Mouse (Mus musculus) kidney, embryonic 14.5 days (tissue): ENCODE data around the gene Dcun1d3. TPM values are rescaled to one million over a fixed set of nuclear protein-coding genes. Genes with fewer than 3 reads are reported as not detected.

Experiments
- ATAC-seq: fragments of 200-750 bp; cut with Nextera tagmentation; 2 replicates; pipeline ENCODE4 v1.8.0; 2017; ENCODE audit warnings: moderate number of reproducible peaks, mild to moderate bottlenecking, moderate TSS enrichment, moderate library complexity; ENCODE audit not compliant: low FRiP score, low TSS enrichment
- H3K27ac ChIP-seq: fragments of 300-500 bp; sonication (generic); 2 replicates; pipeline ENCODE4 v1.5.1; 2014; ENCODE audit warnings: low read depth, mild to moderate bottlenecking, low read length, moderate library complexity, mixed read lengths
- H3K27me3 ChIP-seq: fragments of 300-500 bp; sonication (generic); 2 replicates; pipeline ENCODE4 v1.6.1; 2014; ENCODE audit warnings: mild to moderate bottlenecking, low read length; ENCODE audit not compliant: control insufficient read depth, insufficient read depth
- H3K36me3 ChIP-seq: fragments of 300-500 bp; sonication (generic); 2 replicates; pipeline ENCODE4 v1.6.1; 2014; ENCODE audit warnings: low read length, mixed read lengths; ENCODE audit not compliant: control insufficient read depth, insufficient read depth
- H3K4me1 ChIP-seq: fragments of 300-500 bp; sonication (generic); 2 replicates; pipeline ENCODE4 v1.6.1; 2014; ENCODE audit warnings: low read length, mixed read lengths; ENCODE audit not compliant: control insufficient read depth, insufficient read depth
- H3K4me2 ChIP-seq: fragments of 300-500 bp; sonication (generic); replicated peaks from 2 replicates; pipeline ENCODE4 v1.6.1; 2014; ENCODE audit warnings: low read depth, mild to moderate bottlenecking, low read length
- H3K4me3 ChIP-seq: fragments of 300-500 bp; sonication (generic); 2 replicates; pipeline ENCODE4 v1.5.1; 2014; ENCODE audit warnings: mild to moderate bottlenecking, low read length
- H3K9ac ChIP-seq: fragments of 300-500 bp; sonication (generic); 2 replicates; pipeline ENCODE4 v1.6.1; 2014; ENCODE audit warnings: low read depth, mild to moderate bottlenecking, low read length, moderate library complexity
- H3K9me3 ChIP-seq: fragments of 300-500 bp; sonication (generic); 2 replicates; pipeline ENCODE4 v1.6.1; 2016; ENCODE audit warnings: low read length; ENCODE audit not compliant: control insufficient read depth
- WGBS: fragments of 180-500 bp; shearing (Covaris S2); extraction: QIAGEN DNeasy Blood & Tissue Kit; methylation state at CpG from one replicate; pipeline ENCODE4 v1.1.7; 2014; 5-methylcytosine and 5-hydroxymethylcytosine counted together
- polyA plus RNA-seq: library from polyadenylated mRNA; unstranded; fragments of >200 nt; fragmentation: Nextera tagmentation; extraction: Ambion mirVana; gene quantifications from 2 replicates; pipeline ENCODE4 v1.2.1, GENCODE M21; 2014

Gene Dcun1d3
- polyA plus RNA-seq, 1 experiment from 2014 or later: 5.6 TPM

DNA sequence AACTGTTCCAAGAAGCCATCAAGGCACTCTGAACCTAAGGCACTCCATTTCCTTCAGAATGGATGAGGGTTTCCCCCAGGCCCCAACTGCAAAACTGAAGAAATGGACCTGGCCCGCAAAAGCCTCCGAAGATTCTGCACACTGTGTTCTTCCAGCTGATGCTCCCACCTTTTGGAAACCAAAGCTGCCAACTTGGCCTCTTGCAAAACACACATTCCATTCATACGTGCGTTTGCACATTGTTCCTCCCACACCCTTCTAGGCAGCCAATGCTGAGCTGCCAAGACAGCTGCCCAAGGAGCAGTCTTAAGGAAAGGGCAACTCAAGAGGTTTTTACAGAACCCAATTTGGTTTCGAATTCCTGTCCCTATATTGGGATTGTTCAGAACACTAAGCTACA, 45.4 kb downstream of the Dcun1d3 start:
- no peak for ATAC-seq
- Histone ChIP-seq H3K4me2 (no peak overlapping the region), H3K4me1 (no peaks in the 10 kb centered on the region), H3K9ac (no peak overlapping the region), H3K27me3 (no peaks in the 10 kb centered on the region), H3K9me3 (no peaks in the 10 kb centered on the region), H3K4me3 (no peak overlapping the region), H3K27ac (no peak overlapping the region), H3K36me3 (peaks cover 11% of the 10 kb centered on the region; the same call in 1 of the 2 replicates)
- 79% methylated on average over 5 of the region's 5 CpGs for WGBS

DNA sequence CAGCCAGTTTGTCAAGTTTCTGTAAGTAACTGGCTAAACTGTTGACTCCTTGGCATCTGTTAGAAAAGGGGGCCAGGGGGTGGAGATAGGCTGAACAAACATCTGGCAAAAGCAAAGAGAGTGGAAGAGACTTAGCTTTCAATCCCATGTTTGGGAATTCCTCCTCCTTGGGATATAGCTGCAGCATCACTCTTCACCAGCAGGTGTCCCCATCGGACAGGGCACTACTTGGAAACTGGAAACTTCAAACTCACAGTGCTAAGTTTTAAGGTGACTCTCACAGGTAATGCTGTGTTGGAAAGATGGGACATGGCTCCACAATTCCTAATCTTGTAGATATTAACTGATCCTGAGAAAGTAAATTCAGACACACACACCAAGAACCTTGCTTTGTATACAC, 47.0 kb downstream of the Dcun1d3 start:
- no peak overlapping the region for H3K9ac ChIP-seq
- no peaks in the 10 kb centered on the region for H3K27me3 ChIP-seq
- peaks cover 26% of the 10 kb centered on the region for H3K36me3 ChIP-seq
- H3K4me2 ChIP-seq: no peak overlapping the region
- no peak overlapping the region for H3K27ac ChIP-seq
- no peaks in the 10 kb centered on the region for H3K9me3 ChIP-seq
- 0% methylated on average over 1 of the region's 1 CpGs for WGBS
- no peaks in the 10 kb centered on the region for H3K4me1 ChIP-seq
- no peak overlapping the region for H3K4me3 ChIP-seq
- ATAC-seq: 0 out of 2 replicates have a peak, but pooled peaks have one; percentile 32

DNA sequence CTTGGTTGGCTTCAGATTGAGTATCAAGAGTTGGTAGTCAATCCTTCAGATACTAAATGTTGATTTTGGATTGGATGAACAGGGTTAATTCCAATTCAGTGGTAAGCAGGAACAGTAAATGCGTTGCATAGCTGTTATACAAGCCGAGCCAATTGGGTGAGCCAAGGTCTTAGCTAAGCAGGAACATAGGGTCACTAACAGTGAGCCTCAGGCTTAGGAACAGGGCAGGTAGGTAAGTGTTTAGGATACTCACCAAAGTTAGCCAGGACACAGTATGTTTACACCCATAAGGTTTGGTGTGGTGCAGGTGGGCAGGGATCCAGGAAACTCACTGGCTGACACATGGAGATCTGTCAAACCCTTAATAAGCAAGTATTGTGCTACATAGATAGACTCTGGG, 48.7 kb downstream of the Dcun1d3 start:
- Histone ChIP-seq H3K4me3 (no peak overlapping the region), H3K9ac (no peak overlapping the region), H3K4me2 (no peak overlapping the region), H3K36me3 (peaks cover 29% of the 10 kb centered on the region), H3K4me1 (no peaks in the 10 kb centered on the region), H3K27me3 (no peaks in the 10 kb centered on the region), H3K27ac (no peak overlapping the region), H3K9me3 (no peaks in the 10 kb centered on the region)
- no peak for ATAC-seq
- WGBS: 94% methylated on average over 2 of the region's 2 CpGs

- no peak overlapping the region for H3K4me2 ChIP-seq
- no peak overlapping the region for H3K4me3 ChIP-seq
- 97% methylated on average over 2 of the region's 2 CpGs for WGBS
- no peaks in the 10 kb centered on the region for H3K9me3 ChIP-seq
- H3K27ac ChIP-seq: no peak overlapping the region
- H3K27me3 ChIP-seq: no peaks in the 10 kb centered on the region
- no peak for ATAC-seq
- peaks cover 23% of the 10 kb centered on the region for H3K36me3 ChIP-seq
- H3K9ac ChIP-seq: no peak overlapping the region
- H3K4me1 ChIP-seq: no peaks in the 10 kb centered on the region
Measured at GRCm38 (mm10) chr7:119845541-119845940, 50.6 kb downstream of the Dcun1d3 start.

DNA sequence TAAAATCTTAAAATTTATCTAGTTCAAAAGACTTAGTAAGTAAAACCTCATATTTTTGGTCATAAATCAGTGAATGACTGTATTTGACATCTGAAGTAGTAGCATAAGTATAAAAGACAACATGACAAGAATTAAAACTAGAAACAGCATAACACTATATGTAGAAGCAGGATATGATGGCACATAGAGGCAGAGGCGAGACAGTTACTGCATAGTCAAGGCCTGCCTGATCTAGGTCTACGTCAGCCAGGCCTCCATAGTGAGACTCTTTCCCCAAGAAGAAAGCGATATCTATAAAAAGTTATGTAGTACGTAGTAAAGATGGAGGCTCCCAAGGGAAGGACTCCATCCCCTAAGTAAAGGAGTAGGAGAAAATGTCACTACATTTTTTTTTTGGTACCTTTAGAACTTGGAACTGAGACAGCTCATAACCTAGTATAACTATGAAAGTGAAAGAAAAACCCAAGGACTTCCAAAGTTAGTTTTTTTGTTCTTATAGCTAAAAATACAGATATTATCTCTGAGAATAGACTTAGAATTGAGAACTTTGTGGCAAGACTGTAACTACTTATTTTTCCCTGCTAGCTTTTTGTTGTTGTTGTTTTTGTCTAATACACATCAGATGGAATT, 54.2 kb downstream of the Dcun1d3 start:
- Histone ChIP-seq H3K9me3 (no peaks in the 10 kb centered on the region), H3K4me1 (no peaks in the 10 kb centered on the region), H3K27ac (no peak overlapping the region), H3K4me3 (no peak overlapping the region), H3K9ac (no peak overlapping the region), H3K36me3 (peaks cover 22% of the 10 kb centered on the region), H3K4me2 (no peak overlapping the region), H3K27me3 (no peaks in the 10 kb centered on the region)
- 92% methylated on average over 4 of the region's 4 CpGs for WGBS
- ATAC-seq: no peak

DNA sequence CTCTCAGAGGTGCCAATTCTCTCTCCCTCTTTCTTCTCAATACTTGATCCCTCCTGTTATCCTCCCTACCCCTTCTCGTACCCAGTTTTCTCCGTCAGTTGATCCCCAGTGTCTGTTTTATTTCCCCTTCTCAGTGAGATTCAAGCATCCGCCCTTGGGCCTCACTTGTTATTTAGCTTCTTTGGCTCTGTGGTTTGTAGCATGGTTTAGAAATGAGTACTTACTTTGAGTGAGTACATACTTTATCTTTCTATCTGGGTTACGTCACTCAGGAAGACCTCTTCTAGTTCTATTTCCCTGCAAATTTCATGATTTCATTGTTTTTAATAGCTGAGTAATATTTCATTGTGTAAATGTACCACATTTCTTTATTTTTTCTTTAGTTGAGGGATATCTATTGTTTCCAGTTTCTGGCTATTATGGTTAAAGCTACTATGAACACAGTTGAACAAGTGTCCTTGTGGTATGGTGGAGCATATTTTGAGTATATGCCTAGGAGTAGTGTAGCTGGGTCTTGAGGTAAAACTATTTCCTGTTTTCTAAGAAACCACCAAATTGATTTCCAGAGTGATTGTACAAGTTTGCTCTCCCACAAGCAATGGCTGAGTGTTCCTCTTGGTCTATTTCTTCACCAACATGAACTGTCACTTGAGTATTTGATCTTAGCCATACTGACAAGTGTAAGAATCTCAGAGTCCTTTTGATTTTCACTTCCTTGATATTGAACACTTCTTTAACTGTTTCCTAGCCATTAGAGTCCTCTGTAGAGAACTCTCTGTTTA, 59.9 kb downstream of the Dcun1d3 start:
- Histone ChIP-seq H3K27ac (no peak overlapping the region), H3K36me3 (peaks cover 7% of the 10 kb centered on the region; the same call in 1 of the 2 replicates), H3K9me3 (no peaks in the 10 kb centered on the region), H3K4me2 (no peak overlapping the region), H3K27me3 (no peaks in the 10 kb centered on the region), H3K4me1 (no peaks in the 10 kb centered on the region), H3K4me3 (no peak overlapping the region), H3K9ac (no peak overlapping the region)
- no peak for ATAC-seq
- 96% methylated on average over 4 of the region's 4 CpGs for WGBS

DNA sequence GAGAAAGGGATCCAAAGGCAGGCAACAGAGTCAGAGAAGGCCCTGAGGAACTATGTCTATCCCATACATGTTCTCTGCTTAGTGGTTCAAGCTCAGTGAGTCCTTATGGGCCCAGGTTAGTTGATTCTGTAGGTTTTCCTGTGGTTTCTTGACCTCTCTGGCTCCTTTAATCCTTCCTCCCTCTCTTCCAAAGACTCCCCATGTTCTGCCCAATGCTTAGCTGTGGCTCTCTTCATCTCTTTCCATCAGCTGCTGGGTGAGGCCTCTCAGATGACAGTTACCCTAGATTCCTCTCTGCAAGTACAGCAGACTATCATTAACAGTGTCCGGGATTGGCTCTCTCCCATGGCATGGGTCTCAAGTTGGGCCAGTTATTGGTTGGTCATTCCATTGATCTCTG, 60.7 kb downstream of the Dcun1d3 start:
- Histone ChIP-seq H3K27ac (no peak overlapping the region), H3K4me3 (no peak overlapping the region), H3K4me1 (no peaks in the 10 kb centered on the region), H3K9me3 (no peaks in the 10 kb centered on the region), H3K4me2 (no peak overlapping the region), H3K36me3 (peaks cover 7% of the 10 kb centered on the region; the same call in 1 of the 2 replicates), H3K27me3 (no peaks in the 10 kb centered on the region), H3K9ac (no peak overlapping the region)
- 95% methylated on average over 1 of the region's 1 CpGs for WGBS
- no peak for ATAC-seq

DNA sequence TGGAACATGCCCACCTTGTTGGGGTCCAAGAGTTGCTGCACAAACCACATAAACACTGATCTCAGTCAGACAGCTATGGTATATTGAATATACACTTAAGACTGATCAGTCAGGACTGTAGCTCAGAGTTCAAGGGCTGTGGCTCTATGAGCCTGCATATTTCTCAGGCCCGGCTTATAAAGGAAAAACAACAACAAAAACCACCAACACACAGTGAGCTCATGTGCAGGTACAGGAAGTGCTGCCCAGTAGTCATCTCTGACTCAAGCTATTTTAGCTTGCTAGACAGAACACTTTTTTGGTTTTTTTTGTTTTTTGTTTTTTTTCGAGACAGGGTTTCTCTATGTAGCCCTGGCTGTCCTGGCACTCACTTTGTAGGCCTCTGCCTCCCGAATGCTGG, 87.4 kb downstream of the Dcun1d3 start:
- Histone ChIP-seq H3K4me3 (no peak overlapping the region), H3K4me2 (no peak overlapping the region), H3K9me3 (no peaks in the 10 kb centered on the region), H3K36me3 (peaks cover 31% of the 10 kb centered on the region; the same call in 1 of the 2 replicates), H3K27me3 (no peaks in the 10 kb centered on the region), H3K27ac (no peak overlapping the region), H3K4me1 (no peaks in the 10 kb centered on the region), H3K9ac (no peak overlapping the region)
- no peak for ATAC-seq
- 92% methylated on average over 3 of the region's 3 CpGs for WGBS

DNA sequence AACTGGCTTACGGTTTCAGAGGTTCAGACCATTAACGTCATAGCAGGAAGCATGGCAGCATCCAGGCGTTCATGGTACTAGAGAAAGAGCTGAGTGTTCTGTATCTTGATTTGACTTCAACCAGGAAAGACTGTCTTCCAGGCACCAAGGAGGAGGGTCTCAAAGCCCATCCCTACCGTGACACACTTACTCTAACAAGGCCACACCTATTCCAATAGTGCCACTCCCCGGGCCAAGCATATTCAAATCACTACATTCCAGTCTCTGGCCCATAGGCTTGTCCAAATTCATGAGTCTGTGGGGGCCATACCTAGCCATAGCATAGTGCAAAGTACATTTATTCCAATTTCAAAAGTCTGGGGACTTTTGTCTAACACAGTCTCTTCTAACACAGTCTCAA, 88.7 kb downstream of the Dcun1d3 start:
- H3K9ac ChIP-seq: no peak overlapping the region
- ATAC-seq: no peak
- no peaks in the 10 kb centered on the region for H3K9me3 ChIP-seq
- 91% methylated on average over 5 of the region's 5 CpGs for WGBS
- H3K4me1 ChIP-seq: no peaks in the 10 kb centered on the region
- H3K27me3 ChIP-seq: no peaks in the 10 kb centered on the region
- H3K4me2 ChIP-seq: no peak overlapping the region
- peaks cover 26% of the 10 kb centered on the region; the same call in 1 of the 2 replicates for H3K36me3 ChIP-seq
- no peak overlapping the region for H3K4me3 ChIP-seq
- no peak overlapping the region for H3K27ac ChIP-seq
